Mouse (Mus musculus): ENCODE measurements around the gene U90926.

Gene U90926

DNA sequence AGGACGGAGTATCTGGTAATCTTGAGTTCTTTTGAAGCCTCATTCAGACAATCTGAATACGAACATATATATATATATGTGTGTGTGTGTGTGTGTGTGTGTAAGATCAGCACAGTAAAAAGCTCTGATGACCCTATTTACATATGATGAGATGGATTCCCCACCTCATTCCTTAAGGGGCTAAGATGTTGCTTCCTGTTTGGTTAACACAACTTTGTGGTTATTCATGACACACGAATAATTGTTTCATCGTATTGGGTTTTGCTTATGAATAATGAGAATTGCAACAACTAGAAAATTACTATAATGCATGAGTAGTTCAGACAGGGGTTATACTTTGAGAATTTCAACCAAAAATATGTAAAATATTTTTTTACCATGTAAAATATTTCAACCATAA, at the start of gene U90926:
Gene U90926 (minus strand): TSS at position 101 of the 400 bp plus-strand sequence.
- DNase-seq (ENCODE audit: low spot score) = no peak

DNA sequence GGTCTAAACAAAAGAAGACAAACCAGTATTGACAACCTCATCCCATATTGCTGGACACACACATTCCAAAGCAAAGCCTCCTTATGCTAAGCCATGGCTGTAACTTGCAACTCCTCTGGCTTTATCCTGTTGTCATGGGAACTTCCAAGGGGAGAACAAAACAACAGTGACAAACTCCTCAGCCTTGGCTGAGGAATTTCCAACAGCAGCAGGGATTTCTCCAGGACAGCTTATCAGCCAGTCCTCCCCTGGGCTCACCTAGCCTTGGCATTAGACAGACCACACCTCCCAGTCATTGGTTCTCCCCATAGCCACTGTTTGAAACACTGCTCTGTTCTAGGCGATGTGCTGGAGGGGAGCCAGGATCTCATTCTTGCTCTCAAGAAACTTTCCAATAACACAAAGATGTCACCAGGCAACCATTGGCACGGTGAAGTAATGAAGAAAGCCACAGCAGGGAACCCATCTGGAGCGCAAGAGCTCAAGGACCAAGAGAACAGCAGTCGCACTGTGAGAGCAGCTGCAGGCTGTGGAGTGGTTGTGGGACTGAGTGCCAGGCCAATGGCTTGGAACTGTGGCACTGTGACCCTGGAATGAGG, 48.7 kb upstream of the U90926 start:
- DNase-seq (ENCODE audit: low spot score) = peak; percentile 84

DNA sequence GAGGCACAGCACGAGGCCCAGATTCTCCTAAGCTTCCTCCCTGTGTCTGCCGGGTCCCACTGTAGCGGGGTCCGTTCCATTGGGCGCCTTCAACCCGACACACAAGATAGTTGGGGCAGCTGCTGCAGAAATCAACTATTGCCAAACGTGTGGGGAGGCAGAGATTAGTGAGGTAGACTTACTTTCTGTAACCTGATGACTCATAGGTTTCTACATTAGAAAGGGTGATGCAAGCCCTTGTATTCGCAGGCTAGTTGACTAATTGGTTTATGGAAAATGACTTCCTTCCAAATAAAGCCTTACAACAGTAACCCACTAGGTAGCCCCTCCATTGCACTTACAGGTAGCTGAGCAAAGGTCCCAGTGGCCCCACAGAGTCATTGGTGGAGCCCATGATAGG, 47.4 kb upstream of the U90926 start:
- no peak for DNase-seq (ENCODE audit: low spot score)

DNA sequence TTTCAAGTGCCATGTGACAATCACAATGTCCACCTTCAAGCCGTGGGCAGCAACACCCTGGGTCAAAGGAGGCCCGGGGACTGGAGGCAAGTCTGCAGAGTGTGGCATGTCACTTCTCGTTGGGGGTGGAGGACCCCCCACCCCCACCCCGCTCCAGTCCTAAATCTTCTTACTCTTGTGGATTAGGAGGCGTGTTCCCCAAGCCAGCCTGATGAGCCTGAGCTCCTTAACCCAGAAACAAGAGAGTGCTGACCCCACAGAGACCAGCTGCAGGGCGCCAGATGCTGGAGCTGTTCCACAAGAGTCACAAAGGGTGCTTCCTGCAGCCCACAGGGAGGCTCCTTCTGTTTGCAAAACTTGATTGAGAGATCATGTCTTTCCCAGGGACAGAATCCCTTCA, 41.0 kb upstream of the U90926 start, which contains the start of gene Ppef2:
Gene Ppef2 (minus strand): TSS at position 61 of the 400 bp plus-strand sequence.
- no peak for DNase-seq (ENCODE audit: low spot score)

DNA sequence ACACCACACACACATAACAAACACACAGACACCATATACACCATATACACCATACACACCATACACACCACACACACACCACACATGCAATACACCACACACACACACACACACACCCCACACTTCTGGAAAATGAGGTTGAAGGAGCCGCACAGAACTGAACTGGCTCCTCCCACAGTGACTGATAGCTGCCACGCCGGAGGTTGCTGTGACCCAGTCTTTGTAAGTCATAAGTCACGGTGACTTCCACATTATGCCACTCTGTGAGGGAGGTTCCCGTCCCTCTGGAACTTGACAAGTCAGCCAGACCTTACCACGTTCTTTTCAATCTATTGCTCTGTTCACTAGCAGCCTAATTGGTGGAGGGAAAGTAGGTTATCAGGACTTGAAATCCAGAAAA, 39.3 kb upstream of the U90926 start:
- no peak for DNase-seq (ENCODE audit: low spot score)

DNA sequence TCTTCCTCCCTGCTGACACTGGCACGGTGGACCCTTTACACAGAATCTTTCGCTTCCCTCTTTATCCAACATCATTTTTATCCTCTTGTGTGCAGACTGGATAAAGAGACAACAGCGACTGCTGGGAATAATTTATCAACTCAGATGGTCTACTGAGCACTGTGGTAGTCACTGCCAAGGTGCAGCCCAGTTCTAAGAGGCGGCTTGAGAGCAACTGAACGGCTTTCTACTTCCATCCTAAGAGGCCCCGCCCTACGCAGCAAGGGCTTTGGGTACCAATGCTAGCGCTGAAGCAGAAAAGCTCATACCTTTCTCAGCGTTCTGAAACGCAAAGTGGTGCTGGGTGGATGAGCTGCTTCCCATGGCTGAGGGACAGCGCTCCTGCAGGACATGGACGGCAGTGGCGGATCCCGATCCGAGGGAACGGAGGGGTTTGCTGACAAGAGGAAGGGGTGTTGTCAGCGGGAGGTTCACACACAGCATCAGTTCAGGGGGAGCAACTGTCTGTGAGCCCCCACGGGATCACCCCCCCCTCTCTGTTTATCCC, 37.7 kb upstream of the U90926 start:
- DNase-seq (ENCODE audit: low spot score) = no peak

DNA sequence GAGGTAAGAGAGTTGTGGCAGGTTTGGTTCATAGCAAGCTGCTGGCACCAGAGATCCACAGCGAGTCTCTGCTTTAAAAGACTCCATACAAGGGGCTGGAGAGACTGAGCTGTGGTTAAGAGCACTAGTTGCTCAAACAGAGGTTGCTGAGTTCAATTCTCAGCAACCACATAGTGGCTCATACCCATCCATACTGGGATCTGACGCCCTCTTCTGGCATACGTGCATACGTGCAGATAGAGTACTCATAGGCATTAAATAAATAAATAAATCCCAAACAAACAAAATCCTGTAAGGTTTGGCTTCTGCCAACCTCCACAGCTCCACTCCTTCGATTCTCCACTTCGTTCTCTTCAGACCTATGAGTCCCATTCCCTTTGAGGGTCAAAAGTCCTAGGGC, 36.8 kb upstream of the U90926 start:
- no peak for DNase-seq (ENCODE audit: low spot score)

DNA sequence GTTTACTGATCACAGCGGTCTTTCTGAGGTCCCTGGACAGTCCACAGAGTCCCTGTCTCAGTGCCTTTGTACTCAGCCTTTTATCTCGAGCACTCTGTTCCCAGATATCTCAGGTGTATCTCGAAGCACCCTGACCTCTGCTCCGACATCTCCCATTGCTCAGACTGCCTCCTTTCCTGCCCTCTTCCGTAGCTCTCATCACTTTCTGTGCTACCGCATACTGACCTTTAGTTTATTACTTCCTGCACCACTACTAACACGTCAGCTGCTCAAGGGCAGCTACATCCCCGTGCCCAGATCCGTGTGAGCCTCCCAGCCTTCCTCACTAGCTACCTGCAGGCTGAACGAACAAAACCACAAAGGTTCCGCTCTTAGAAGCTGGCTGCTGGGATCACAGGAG, 33.4 kb upstream of the U90926 start:
- DNase-seq (ENCODE audit: low spot score) = no peak

DNA sequence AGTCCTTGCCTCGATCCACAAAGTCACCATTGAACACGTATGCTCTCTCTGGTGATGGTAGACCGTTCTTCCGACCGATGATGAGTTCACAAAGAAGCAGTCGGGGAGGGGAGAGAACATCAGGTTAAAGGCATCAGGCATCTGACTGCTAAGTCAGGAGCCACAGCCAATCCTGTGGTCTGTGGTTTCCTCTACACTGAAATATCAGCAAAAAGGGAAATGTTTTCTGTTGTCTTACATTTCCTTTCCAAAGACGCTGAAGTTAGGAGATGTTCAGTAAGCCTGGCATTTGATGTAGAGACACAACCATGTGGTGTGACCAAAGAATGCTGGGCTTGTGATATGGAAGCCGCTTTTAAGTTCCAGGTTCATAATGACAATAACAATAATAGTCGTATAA, 30.3 kb upstream of the U90926 start:
- DNase-seq (ENCODE audit: low spot score) = no peak

DNA sequence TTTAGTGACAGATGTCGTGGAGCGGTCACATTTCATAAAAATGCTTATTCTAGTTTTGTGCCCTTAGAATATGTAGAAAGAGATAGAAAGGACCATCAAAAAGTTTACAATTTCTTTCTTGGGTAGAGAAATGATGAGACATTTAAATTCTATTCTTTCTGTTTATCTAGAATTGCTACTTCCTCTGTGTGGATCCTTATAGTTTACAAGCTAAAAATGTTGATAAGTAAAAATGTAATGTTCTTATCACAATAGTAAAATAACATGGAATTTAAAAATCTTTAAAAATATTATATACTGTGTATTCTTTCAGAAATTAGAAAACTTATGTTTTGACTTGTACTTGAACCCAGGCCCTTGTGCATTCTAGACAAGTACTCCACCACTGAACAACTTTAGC, 29.7 kb upstream of the U90926 start:
- no peak for DNase-seq (ENCODE audit: low spot score)

DNA sequence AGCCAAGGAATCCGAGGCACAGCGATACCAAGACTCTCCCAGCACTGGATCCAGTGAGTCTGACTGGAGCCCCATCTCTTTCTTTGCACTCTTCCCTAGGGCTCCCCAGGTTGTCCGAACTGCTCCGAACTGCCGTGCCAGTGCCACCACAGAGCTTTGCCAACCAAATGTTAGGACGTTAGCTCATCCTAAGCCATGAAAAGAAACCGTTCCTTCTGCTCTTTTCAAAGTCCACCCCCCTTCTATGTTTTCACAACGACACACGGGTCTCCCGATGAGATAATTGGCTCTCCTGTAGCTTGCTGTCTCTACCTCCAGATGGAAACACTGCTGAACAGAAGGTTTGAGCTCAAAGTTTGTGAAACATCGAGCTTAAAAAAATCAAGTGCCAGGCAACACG, 25.6 kb upstream of the U90926 start:
- no peak for DNase-seq (ENCODE audit: low spot score)

DNA sequence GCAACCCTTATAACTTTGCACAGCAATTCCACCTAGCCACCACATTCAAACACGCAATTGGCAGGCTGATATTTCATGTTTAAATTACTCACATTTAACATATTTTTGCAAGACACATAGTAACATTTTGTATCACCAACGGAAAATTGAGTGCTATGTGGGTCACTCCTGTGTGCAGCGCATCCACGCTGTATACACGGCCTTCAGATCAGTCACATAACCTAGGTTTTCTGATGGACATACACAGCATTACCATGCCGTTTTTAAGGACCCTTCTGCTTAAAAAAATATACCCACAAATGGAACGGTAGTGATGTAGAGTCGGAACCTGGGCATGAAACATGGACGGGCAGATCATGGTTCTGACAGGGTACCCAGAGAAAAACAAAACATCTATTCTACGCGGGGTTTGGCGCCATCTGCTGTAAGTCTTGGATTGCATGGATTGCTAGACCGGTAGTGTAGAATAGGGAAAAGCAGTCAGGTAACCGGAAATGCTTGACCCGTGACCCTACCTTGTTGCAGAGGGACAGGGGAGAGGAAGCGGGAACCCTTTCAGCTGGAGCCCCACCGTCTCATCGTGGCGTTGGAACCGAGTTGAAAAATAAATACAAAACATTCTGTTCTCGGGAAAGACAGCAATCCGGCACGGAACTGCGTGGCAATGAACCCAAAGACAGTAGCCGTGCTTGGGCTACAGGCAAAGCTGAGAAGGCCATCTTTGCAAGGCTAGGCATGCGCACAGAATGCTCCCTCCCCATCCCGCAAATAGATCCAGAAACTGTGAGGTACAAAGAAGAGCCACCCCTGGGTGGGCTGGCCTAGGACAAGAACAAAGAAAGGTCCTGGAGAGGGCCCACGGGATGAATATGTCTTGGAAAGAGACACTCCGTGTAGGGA, 24.4 kb upstream of the U90926 start:
- DNase-seq (ENCODE audit: low spot score) = no peak

DNA sequence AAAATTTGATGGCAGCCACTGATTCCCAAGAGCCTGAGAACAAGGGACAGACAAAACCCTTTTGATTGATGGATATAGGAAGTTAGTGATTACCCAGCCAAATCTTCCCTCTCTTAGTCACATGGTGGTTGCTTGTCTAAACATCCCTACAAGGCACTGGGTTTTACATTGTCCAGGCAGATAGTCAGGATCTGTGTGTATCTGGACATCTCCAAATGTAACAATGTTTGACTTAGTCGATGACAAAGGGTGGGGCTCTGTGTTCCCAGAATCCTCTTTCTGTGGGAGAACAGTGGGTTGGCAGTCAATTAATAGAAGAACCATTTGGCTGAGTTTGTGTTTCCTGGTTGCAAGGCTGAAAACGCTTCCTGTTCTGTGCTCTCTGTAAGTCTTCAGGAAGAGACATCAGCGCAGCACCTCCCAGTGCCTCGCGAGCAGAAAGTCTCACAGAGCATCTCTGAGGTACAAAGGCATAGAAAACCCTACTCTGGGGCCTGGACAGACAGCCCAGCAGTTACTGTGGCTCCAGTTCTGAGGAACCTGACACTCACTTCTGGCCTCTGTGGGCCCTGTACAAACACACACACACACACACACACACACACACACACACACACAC, 19.8 kb upstream of the U90926 start:
- no peak for DNase-seq (ENCODE audit: low spot score)

DNA sequence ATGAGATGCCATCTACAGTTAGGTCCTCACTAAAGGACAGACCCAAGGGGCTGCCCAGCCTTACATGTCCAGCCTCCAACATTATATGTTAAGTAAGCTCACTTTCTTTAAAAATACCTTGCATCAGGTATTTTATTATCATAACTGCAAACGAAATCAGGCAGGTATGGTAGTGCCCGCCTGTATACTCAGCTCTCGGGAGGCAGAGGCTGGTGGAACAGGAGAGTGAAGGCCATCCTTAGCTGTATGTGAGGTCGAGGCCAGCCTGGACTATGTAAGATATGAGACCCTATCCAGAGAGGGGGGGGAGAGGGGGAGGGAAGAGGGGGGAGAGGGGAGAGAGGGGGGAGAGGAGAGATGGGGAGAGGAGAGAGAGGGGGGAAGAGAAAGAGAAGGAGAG, 18.2 kb upstream of the U90926 start:
- no peak for DNase-seq (ENCODE audit: low spot score)

DNA sequence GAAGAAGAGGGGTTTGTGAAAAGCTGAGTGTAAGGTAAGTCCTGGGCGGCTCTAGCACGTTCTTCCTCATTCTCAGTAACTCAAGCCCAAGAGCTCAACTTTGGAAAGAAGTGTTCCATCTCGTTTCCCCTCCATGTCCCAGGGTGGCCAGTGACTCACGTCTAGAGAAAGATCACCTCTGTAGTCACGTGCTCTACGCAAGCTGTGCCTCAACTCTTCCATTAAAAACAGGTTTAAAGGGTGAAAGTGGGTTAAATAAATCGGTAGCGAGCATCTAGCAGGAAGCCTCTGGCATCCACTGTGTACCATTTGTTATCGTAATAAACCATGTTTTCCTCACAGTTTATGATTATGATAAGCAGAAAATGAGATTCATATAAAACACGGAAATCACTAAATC, 16.6 kb upstream of the U90926 start:
- no peak for DNase-seq (ENCODE audit: low spot score)

DNA sequence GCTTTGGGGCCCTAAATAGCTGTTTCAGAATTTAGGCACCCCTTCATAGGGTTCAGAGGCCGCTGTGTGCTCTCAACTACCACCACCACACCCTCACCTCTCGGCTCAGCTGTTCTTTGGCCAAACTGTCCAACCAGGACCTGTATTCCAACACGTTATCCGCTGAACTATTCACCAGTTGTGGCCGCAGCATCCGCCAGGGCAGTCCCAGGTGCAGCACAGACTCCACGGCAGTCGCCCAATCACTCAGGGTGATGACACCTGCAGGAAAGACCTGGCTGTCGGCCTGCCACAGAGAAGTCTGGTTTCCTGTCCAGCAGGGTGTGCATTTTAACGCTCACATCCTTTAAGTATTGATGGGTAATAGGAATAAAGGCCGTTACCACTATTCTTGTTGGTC, 15.1 kb upstream of the U90926 start:
- no peak for DNase-seq (ENCODE audit: low spot score)

DNA sequence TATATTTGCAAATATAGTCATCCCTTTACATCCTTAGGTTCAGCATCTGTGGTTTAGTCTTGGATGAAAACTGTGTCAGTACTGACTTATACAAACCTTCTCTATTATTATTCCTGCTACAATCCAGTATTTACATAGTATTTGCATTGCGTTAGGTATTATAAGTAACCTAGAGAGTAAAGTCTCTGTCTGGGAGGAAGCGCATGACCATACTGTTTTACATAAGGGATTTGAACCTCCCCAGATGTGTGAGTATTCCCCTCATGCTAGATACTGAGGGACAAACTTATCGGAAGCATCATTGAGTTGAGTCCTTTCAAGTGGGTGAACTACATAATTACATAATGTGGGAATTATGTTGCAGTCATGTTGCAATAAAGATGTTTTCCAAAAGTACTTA, 14.3 kb upstream of the U90926 start:
- no peak for DNase-seq (ENCODE audit: low spot score)

DNA sequence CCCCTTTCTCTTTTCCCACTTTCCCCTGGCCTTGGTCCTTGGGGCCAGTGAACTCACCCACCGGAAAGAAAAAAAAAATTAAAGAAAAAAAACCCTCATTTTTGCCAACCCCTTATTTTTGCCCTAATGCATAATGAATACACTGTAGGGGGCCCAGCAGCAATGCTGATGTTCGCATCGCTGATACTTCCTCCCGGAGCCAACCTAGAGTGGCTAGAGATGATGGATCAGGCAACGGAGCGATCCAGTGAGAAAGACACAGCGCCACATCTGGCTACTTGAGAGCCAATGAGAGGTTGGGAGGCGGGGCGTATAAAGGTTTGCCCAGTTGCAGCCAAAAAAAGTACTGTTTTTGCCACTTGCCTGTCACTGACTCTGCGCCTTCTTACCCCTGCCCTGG, 13.6 kb upstream of the U90926 start:
- DNase-seq (ENCODE audit: low spot score) = no peak

DNA sequence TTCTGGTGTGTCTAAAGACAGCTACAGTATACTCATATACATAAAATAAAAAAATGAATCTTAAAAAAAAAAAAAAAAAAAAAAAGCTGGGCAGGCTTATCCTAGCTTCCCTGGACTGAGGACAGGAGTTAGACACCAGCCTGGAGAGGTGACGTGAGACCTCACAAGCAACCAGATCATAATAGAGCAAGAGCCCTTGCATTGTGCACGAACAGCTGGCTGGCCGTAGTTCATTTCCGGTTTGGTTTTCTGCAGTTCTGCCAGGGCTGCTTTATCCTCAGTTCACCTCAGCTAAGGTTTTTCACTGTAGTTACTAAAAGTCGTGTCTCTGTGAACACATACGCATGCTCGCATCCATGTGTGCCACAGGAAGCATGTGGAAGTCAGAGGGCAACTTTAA, 12.6 kb upstream of the U90926 start:
- DNase-seq (ENCODE audit: low spot score) = no peak

DNA sequence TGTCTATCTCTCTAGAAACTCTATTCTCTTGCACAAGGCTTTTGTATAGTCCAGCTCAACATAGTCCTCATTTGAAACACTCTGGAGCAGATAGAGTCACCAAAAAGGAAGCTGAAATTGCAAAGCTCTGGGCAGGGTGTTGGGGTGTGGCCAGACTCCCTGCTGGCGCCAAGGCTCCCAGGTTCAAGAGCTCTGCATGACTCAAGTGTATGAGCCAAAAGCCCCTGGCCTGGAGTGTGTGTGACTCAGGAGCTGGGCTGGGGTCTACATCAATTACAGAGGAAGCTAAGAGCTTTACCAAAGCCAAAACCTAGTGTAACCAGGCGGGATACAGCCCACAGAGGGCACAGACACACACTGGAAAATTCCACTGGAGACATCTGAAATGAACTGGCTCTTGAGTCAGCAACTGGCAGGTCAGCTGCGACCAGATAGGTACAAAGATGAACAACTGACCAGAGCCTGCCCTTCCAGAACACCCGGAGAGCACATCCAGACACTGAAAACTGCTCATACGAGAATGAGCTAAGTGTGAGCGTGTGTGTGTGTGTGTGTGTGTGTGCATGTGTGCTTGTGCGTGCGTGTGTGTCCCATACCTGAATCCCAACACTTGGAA, 5.2 kb upstream of the U90926 start:
- no peak for DNase-seq (ENCODE audit: low spot score)

DNA sequence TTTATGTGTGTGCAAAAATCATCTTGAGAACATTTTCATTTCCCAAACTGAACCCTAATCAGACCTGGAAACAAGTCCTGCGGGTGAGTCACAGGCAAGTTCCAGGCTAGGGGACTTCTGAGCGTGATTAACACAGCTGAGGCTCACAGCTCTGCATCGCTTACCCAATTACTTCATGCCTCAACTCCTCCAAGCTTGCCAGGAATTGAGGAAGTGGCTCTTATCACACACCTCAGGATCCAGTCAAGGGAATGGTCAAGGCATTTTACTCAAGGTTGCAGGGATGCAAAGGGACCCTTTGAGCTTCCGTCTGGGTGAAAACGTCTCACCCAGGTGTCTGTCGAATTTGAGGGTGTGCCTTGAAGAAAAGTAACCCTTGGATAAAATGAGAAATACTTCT, 4.6 kb upstream of the U90926 start:
- DNase-seq (ENCODE audit: low spot score) = no peak
